Mouse (Mus musculus): ENCODE data around the gene Epha6.

Gene Epha6

DNA sequence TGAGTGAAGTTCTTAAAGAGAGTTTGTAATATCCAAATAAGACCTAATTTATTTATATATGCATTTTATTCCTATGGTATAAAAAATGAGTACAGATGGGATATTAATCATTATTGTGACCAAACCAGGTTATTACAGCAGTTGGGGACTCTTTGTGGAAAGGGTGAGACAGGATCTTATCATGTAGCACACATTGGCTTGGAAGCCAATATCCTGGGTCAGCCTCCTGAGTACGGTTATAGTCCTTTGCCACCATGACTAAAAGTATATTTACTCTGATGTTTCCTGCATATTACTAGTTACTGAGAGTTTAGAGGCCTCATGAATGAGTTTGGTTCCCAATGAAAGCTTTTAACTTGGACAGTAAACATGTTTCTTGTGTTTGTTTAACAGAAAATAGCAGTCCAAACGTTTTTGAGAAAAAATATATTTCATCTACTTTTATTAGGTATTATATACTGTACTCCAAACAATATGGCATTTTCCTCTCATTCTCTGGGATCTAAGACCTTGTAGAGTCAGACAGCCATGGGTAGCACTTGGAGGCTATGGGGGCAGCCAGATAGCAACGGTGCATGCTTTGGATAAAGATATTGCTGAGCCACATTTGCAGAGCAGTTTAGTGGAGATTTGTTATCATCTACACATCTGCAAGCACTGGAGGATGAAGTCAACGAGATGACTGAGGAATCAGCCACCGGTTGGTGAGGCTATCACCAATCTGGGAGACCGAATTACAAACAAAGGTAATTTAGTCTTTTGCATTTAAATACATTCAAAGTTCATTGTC lies 340.4 kb downstream of the Epha6 start:
- DNase-seq = no peak

DNA sequence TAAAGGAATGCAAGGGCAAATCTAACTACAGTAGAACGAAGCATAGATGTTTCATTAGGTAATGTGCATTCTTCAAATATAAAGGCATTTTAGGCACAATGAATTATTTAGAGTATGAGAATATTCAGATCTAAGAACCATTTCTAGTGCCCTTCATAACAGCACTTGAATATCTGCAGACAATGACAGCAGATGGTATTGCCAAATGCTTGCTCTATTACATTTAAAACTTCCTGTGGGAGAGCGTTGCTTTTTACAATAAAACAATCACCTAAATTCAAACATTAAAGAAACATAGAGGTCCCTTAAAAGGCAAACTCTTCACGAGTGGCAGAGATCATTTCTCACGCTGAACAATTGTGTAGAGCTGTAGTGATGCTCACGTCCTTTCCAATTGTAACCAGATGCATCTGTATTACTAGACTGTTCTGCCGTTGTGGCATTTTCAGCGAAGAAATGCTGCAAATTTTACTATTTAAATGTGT lies 347.1 kb downstream of the Epha6 start:
- DNase-seq = no peak

DNA sequence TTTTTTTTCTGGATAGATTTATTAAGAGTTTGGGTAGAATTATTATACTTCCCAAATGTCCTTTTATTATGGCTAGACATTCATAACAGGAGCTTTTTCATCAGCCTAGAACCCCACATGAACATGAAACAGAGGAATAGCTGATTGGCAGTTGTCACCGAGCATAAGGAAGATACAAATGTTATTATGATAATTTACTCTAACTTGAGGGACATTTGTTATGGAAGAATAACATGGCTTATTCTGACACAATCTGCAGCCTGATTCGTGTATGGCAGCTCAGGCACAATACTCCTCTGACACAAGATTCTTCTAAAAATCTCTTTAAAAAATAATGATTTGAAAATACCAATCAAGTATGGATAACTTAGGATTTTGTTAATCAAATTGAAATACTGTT lies 347.7 kb downstream of the Epha6 start:
- no peak for DNase-seq

DNA sequence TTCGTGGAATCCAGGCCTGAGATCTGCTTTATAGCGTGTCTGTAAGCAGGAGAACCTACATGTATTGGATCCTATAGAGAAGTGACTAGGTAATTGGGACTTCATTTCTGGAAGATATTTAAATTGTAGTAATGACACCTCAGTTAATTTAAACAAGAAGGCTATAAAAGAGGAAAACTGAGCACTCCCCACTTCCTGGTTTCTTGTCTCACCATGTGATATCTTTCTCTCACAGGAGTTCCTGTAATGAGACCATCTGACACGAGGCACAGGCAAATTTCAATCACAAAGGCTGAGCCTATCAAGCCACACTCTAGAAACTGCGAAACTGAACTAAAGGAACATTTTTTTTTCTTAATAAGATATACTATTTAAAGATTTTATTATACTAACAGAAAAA lies 348.3 kb downstream of the Epha6 start:
- no peak for DNase-seq

DNA sequence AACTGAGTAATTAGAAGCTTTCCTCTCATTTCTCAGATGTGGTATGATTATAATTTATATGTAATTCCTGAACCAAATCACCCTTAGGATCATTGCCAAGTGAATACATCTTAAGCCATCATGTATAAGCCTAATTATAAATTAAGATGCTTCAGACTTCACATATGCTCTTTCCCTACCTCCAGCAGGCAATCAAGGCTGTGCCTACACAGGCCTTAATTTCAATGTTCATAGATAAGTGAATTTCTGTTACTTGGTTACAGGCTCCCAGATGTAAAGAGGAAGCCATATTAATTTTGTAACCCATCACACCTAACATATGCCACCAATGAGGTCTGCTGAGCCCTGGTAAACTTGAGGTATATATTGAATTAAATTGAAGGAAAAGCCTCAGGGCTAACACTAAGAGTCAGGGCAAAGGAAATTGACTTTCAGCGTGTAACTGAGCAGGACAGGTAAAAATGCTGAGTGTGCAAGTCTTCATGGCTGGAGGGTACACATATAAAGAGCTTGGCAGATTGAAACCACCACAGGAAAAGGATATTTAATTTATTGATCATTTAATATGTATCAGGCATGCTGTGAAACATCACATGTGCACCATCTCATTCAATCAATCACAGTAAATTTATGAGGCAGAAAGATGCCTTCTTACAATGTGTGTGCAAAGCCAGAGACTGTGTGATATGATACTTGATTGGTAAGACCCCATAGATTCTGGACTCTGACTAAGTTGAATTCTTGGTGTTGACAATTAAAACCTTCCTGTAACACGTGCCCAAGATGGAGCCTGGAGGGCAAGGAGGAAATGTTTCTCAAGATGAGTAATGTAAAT lies 365.8 kb downstream of the Epha6 start:
- DNase-seq = no peak

DNA sequence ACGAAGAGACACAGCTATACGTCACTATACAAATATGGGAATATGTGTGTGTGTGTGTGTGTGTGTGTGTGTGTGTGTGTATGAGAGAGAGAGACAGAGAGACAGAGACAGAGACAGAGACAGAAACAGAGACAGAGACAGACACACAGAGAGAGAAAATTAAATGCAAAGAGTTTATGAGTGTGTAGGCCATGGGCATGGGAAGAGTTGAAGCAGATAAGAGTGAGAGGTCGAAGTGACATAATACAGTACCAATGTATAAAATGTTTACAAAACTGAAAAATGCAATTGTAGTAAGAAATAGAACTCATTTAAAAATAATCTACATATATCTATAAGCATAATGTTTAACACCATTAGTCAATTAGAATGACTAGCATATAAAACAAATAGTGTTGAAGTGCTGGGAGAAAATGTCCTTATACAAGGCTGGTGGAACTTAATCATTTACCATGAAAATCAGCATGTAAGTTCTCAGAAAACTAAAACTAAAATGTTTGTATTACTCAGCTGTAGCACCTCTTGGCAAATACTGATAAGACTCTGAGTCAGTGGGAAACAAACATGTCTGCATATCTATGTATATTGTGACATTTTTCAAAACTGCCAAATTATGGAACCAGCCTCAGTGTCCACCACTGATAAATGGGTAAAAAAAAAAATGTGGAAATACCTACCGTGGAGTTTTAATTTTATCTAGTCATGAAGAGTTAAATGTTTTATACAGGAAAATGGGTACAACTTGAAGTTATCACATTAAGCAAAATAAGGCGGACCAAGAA lies 371.2 kb downstream of the Epha6 start:
- no peak for DNase-seq

DNA sequence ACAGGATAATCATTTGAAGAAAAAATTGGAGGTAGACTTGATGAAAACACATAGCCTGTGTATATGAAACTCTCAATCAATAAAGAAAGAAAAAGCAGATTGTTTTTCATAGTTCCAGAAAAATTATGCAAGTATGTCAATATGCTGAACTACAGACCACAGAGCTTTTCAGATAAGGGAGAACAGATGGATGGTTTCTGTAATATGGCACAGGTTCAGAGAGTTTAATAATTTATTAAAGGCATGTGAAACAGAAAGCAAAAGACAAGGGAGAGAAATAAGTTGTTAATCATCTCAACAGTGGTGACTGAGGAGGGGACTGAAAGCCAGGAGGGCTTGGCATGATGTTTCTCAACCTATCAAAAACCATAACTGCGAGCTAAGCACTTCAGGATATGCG lies 372.3 kb downstream of the Epha6 start:
- no peak for DNase-seq

DNA sequence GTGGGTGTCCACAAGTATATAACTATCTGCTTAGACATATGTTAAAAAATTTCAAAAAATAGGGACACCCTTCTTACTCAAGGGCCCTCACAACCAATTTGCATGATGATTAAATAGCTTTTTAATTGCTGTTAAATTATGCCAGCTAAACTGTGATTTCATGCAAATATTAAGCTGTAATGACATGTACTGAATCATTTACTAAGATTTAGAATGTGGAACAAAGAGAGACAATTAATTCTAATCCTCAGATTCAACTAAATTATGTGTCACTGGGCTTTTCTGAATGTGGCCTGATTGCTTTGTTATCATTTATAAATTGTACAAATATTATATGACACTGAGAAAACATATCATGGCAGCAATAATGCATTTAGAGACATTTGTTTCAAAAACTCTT lies 396.2 kb downstream of the Epha6 start:
- no peak for DNase-seq

DNA sequence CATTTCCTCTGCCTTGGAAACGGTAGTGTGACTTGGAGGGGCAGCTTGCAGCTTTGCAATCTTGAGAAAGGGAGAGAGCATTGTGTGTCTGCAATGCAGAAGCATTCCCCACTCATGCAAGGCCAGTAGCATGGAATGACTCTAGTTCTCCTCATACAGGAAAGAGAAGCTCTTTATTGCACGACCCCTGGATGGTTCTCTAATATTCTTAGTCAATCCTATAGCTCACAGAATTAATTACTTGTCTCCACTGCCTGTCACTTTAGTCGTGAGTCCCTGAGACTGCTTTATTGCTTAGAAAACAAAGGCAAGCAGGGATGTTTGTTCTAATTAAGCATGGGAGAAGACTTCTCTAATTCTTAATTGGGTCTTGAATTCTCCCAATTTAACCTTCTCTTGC lies 429.8 kb downstream of the Epha6 start:
- DNase-seq = no peak

DNA sequence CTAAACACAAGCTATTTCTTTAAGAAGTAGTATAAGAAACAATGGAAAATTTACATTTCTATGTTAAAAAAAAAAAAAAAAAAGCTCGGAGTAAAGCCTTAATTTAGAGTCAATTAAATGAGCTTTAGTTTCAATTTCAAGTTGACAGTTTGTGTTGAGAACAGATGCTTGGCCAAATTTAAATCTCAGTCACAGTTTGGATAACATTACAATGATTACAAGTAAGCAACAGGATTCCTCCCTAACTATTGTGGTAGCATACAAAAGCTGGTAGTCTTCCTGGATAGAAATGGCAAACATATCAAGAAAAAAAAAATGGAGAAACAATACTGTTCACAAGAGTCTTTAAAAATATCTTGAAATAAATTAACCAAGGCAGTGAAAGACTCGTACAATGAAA lies 452.9 kb downstream of the Epha6 start:
- DNase-seq = no peak

DNA sequence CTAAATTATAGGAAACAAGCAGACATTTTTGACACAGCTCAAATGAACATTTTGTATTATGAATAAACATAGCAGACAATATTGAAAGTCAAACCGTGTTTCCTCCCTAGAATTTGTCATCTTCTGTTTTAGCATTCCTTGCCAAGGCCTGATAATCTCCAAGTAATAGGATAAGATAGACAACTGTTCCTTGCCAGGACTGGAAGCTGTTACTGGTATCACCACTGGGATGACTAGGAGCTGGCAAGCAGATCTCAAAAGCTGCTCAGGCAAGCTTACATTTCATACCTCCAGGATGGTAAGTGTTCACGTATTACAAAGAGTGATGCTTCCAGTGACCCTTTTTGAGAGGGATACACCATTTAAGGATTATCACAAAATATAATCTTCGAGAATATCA lies 461.0 kb downstream of the Epha6 start:
- DNase-seq = no peak

DNA sequence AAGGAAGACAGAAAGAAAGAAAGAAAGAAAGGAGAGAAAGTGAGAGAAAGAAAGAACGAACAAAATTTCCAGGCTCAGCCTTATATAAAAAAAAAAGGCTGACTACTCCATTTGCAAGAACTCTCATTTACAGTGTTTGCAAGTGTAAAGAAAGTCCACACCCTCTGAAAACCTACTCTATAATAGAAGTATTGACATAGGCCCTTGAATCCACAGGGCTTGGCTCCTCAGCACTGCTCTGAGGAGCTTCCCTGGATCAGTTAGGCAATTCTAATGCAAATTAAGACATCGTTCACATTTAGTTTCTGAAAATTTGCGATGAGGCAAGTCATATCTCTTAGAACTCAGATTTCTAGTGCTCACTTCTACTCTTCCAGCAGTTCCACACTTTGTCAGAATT lies 483.9 kb downstream of the Epha6 start:
- DNase-seq = no peak

DNA sequence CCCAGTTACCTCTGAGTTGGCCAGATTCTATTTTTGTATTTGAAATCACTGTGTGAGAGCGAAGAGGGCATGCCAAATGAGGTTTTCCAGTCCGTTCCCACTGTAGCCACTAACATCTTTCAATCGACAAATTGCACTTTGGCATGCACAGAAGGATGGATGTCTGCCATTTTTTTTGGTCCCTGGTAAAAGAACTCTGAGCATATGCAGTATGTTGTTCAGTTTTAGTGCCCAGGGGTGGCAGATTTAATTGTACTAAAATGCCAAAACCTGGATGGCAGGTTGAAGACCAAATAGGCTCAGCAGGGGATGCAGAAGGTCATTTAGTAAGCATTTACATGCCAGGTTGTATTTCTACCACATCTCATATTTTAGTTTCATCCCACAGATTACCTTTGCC lies 503.1 kb downstream of the Epha6 start:
- DNase-seq = no peak

DNA sequence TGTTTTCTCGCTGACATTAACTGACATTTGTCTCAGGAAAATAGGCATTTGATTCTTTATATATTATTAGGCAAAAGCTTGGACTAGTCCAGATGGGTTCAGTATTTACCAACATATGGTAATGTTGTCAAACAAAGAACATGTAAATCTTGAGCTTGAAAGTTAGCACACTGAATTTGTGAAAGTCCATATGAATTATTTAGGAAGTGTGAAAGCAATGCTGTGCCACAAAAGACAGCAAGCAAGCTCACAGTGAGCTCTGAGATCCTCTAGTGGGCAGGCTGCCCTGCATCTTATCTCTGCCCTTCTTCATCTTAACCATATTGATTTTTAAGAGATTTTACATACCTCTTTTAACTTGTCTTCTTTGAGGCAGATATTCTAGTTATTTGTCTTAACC lies 510.0 kb downstream of the Epha6 start:
- DNase-seq = no peak

DNA sequence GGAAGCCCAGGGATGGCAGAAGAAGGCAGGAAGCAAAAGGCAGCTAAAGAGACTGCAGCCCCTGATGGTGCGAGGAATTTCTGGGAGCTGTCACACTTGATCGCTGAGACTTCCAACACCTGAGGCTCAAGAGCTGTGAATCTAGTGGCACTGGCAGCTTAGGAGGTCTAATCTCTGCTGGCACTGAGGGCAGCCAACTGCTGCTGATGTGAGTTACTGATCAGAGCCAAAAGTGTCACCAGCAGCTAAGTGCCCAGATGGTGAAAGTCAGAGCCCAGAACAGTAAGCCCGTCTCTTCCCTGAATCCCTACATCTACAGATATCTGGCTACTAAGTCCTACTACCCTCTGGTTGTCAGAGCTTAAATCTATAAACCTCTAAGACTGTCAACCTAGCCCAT lies 518.4 kb downstream of the Epha6 start:
- DNase-seq = no peak

DNA sequence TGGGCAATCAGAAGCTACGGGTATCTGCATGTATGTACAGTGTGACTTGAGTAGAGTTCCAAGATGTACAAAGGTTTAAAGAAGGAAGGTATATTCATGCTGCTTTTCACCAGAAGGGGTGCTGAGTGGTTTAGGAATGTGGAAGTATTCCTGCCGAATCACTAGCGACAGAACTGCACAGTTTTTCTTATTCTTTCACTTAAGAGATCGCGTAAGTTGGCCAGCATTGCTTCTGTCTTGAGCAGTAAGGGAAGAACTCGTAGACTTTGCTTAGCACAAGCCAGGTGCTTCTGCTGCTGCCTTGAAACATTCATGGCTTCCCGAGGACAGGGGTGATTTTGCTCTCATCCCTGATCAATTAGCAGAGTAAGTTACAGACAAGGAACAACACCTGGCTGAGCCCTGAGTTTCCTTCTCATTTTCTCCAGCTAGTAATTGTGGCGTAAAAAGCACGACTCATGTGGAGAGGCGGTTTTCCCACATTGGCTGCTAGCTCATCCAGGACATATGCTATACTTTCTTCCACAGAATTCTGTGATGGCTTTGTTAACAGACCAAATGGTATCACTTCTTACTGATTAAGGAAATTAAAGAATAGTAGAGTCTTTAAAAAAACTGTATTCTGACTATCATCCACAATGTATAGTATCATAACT lies 534.7 kb downstream of the Epha6 start:
- DNase-seq = peak; percentile 24

DNA sequence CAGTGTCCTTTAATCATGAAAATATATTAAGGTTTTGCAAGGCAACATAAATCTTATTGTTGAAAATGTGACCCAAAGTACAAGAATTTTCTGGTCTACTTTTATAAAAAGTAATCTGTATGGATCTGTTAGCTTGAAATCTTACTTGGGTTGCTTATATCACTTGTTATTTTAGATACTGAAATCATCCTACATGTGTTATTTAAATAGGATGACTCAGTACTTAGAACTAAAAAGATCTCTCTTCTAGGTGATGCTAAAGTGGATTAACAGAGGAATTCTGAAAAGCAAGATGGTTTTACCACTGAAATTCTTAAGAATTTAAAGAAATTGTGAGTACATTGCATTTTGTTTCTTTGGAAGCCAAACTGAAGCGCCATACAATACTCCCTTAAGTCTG lies 561.5 kb downstream of the Epha6 start:
- DNase-seq = no peak

DNA sequence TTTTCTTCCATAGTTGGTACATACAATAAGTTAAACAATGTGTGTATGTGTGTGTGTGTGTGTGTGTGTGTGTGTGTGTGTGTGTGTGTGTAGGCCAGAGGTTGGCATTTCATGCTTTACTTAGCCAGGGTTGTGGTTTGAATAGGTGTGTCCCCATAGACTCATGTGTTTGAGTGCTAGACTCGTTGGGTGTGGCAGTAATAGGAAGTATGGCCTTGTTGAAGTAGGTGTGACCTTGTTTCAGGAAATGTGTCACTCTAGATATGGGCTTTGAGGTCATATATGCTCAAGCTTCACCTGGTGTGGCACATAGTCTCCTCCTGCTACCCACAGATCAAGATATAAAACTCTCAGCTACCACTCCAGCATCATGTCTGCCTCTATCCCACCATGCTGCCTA lies 577.0 kb downstream of the Epha6 start:
- no peak for DNase-seq

DNA sequence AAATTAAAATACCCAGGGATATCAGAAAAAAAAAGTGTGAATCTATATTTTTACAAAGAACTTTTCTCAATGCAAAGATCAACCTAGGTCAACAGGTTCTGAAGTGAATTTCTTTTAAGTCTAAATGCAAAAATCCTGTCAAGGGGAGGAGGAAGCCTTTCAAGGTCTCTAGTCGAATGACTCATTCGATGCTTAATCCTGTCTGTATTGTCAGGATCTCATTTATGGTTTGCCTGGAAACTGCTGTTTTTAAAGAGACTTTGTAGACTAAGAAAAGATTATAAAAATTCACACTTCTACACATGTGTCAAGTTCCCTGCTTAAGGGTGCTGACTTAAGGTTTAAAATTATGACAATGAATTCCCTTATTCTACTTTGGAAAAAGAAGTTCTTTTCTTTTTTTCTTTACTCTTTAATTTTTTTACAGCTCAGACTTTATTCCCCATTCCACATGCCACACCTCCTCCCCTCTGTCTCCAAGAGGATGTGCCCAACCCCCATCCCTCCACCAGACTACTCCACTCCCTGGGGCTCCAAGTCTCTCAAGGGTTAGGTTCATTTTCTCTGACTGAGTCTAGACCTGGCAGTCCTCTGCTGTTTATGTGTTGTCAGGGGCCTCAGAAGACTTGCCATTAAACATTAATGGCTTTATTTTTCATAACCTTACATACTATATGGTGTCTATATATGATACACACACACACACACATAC lies 598.3 kb downstream of the Epha6 start:
- DNase-seq = peak; percentile 12

DNA sequence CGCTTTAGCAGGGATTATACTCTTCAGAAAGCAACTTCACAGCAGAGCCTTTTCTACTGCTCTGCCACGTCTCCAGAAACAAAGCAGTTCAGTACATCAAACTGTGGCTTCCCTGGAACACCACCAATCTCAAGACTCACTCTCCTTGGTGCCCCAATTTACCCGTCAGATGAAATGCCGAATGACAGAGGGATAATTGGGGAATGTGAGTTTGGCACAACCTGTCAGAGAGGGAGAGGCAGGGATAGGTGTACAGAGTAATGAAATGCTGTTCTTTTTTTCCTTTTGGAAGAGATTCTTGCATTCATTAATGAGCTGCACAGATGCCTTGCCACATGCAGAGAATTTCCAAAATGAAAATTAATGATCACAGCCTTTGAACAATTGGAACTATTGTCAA lies 635.5 kb downstream of the Epha6 start:
- no peak for DNase-seq

DNA sequence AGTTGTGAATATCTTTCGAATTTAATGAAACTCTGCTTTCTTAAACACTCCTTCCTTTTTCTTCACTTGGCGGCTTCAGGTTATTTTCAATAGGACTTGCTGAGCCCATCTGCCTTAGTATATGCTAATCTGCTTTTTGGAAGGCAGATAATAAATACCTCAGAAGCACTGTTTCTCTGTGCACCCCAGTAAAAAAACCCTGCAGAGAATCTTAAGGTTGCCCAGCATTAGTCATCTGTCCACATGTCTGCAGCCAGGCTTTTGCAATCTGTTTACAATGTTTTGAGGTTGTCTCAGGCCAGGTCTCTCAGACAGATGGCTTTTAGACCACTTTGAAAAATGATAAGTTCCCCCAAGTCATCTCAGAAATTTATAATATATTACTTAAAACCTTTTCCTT lies 649.6 kb downstream of the Epha6 start:
- DNase-seq = no peak

DNA sequence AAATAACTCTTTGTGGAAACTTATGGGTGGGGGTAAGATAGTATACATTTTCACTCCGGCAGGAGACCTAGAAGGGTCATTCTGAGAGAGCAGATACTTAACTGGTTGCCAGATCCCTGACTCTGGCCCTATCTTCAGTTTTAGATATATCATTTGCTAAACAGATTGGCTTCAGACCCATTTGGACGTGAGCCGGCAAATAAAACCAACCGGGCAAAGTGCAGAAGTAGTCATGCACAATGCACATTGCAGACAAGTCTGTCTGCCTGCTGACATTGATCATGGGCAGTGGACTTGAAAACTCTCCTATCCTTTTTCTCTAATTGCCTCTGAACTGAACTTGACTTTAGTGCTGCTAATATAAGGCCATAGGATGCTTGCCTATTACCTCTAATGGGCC lies 681.6 kb downstream of the Epha6 start:
- DNase-seq = no peak
